In the genomic region with DNA sequence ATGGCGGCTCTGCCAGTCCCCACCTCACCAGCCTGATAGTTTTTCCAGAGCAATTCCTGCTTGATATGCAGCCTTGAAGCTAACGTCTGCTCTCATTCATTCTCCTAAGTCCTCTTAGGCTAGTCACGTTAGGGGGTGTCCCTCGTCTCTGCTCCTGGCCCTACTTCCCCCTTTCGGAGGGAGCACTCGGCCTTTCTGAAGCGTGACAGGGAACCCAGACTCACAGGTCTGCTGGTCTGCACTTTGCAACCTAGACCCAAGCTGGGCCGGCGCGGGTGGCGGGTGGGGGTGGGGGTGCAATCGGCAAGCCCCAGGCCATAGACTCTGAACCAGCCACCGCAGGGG, we compare ENCODE assay signal across 8 mouse cellular contexts. TPM values are rescaled to one million over a fixed set of nuclear protein-coding genes. Genes with fewer than 3 reads are reported as not detected.
DNase-seq lines count a peak whose midpoint lies in the region; ATAC-seq and TF ChIP-seq lines count a peak whose summit lies in the region.

No protein-coding gene starts in this region.

- H3K9me3 ChIP-seq in kidney, embryonic 16.5 days (ENCODE audit: low read length) = no peaks in the 10 kb centered on the region
- no peaks in the 10 kb centered on the region for H3K9me3 ChIP-seq in heart, embryonic 12.5 days (replicated peaks)
- H3K9me3 ChIP-seq in liver, embryonic 14.5 days (ENCODE audit: control insufficient read depth, low read length) = no peaks in the 10 kb centered on the region

- H3K9ac ChIP-seq in kidney, embryonic 16.5 days (replicated peaks; ENCODE audit: low read length) = peak overlapping the region; percentile 87
- peak overlapping the region; percentile 90 for H3K9ac ChIP-seq in heart, embryonic 12.5 days
- no peak overlapping the region; the same call in 1 of the 2 replicates for H3K9ac ChIP-seq in liver, embryonic 14.5 days (replicated peaks)

- H3K36me3 ChIP-seq in kidney, embryonic 16.5 days (ENCODE audit: insufficient read depth, low read length) = no peaks in the 10 kb centered on the region
- H3K36me3 ChIP-seq in heart, embryonic 12.5 days = no peaks in the 10 kb centered on the region
- H3K36me3 ChIP-seq in liver, embryonic 14.5 days (replicated peaks; ENCODE audit: control insufficient read depth, insufficient read depth, low read depth) = no peaks in the 10 kb centered on the region

- H3K4me2 ChIP-seq in kidney, embryonic 16.5 days (replicated peaks; ENCODE audit: low read depth, low read length) = peak overlapping the region; percentile 78
- peak overlapping the region; percentile 94 for H3K4me2 ChIP-seq in heart, embryonic 12.5 days
- peak overlapping the region; percentile 53 for H3K4me2 ChIP-seq in liver, embryonic 14.5 days (ENCODE audit: low read depth)

- H3K4me3 ChIP-seq in kidney, embryonic 16.5 days (ENCODE audit: low read length) = peak overlapping the region; percentile 80
- H3K4me3 ChIP-seq in heart, embryonic 12.5 days = peak overlapping the region; percentile 73
- H3K4me3 ChIP-seq in liver, embryonic 14.5 days (ENCODE audit: insufficient read depth in 1 of 2, low read depth in 2 of 2, low read length in 2 of 2) = peak overlapping the region; percentile 45 to 64

- peaks cover 35% of the 10 kb centered on the region for H3K4me1 ChIP-seq in kidney, embryonic 16.5 days (ENCODE audit: insufficient read depth, low read length)
- H3K4me1 ChIP-seq in heart, embryonic 12.5 days (replicated peaks) = peaks cover 38% of the 10 kb centered on the region
- H3K4me1 ChIP-seq in liver, embryonic 14.5 days (replicated peaks; ENCODE audit: control insufficient read depth in 2 of 2, insufficient read depth in 2 of 2, low read length in 1 of 2) = peaks cover 2 to 4% of the 10 kb centered on the region in 2 experiments; a peak in 1 of 4 replicates

- 0 out of 2 replicates have a peak, but pooled peaks have one; percentile 11 for ATAC-seq in kidney, embryonic 16.5 days (ENCODE audit: low FRiP score, low TSS enrichment)
- ATAC-seq in activated CD4-positive, CD25-positive, alpha-beta regulatory T cell, adult 4 months = peak; percentile 7
- ATAC-seq in heart, embryonic 12.5 days (ENCODE audit: insufficient number of reproducible peaks, low FRiP score) = 0 out of 2 replicates have a peak, but pooled peaks have one; percentile 30
- peak; percentile 42; the same call in 1 of the 2 replicates for ATAC-seq in liver, embryonic 14.5 days (ENCODE audit: insufficient read depth)
- ATAC-seq in cerebellum, adult (ENCODE audit: insufficient number of reproducible peaks, low FRiP score, low TSS enrichment) = no peak

- no peak for DNase-seq in kidney, postnatal 14 days
- DNase-seq in liver, embryonic 14.5 days (ENCODE audit: low read depth in 3 of 3, low spot score in 3 of 3) = no peak
- DNase-seq in natural killer cell, adult 2 months (ENCODE audit: low spot score in 2 of 2) = peak; percentile 51 to 80
- no peak for DNase-seq in gastrocnemius, postnatal 10 days

- TF ChIP-seq EP300 in liver, embryonic 14.5 days (IDR thresholded peaks at IDR 0.05; ENCODE audit: low read depth) = no peak

- no peak for TF ChIP-seq CTCF in liver, embryonic 14.5 days (IDR thresholded peaks at IDR 0.05; ENCODE audit: low read depth)

- H3K27me3 ChIP-seq in kidney, embryonic 16.5 days (ENCODE audit: insufficient read depth, low read length) = peaks cover 17% of the 10 kb centered on the region
- peaks cover 18% of the 10 kb centered on the region for H3K27me3 ChIP-seq in heart, embryonic 12.5 days (replicated peaks)
- H3K27me3 ChIP-seq in liver, embryonic 14.5 days (ENCODE audit: control insufficient read depth, insufficient read depth, low read length) = peaks cover 59% of the 10 kb centered on the region

- peak overlapping the region; percentile 90 for H3K27ac ChIP-seq in kidney, embryonic 16.5 days (ENCODE audit: low read length)
- peak overlapping the region; percentile 83 for H3K27ac ChIP-seq in heart, embryonic 12.5 days (ENCODE audit: poor library complexity, severe bottlenecking)
- H3K27ac ChIP-seq in liver, embryonic 14.5 days = no peak overlapping the region

- 2% methylated on average over 13 of the region's 13 CpGs for WGBS in kidney, embryonic 16.5 days
- 2% methylated on average over 13 of the region's 13 CpGs for WGBS in heart, embryonic 12.5 days
- under 1% methylated on average over 13 of the region's 13 CpGs for WGBS in liver, embryonic 14.5 days (ENCODE audit: insufficient replicate concordance)

RNA-seq across cellular contexts. Expression of gene Fli1, which starts 2.6 kb away (rescaled TPM):
- polyA plus RNA-seq in kidney, embryonic 16.5 days (2015; fragmentation: Nextera tagmentation; extraction: Ambion mirVana) = 29.4 and 30.3 TPM in 2 replicates
- 100 to 1,000 TPM; 114 to 122 TPM for polyA plus RNA-seq in activated CD4-positive, CD25-positive, alpha-beta regulatory T cell, adult 4 months (2017; shearing (Covaris generic))
- 20.1 and 20.2 TPM in 2 replicates for polyA plus RNA-seq in heart, embryonic 12.5 days (2016; fragmentation: Nextera tagmentation; extraction: Ambion mirVana)
- polyA plus RNA-seq in liver, embryonic 14.5 days (2012; rRNA removed) = 2.0 and 2.5 TPM in 2 replicates
- 6.2 and 6.9 TPM in 2 replicates for polyA plus RNA-seq in liver, embryonic 14.5 days (2014; fragmentation: Nextera tagmentation; extraction: Ambion mirVana)
- total RNA-seq in gastrocnemius, postnatal 10 days (2021) = 10 to 100 TPM; 17.2 to 19.9 TPM

Comparison
In these comparisons a context has a peak if more than half of its experiments do, and no peak if none do; other contexts are left out.
1. DNase-seq: peak in natural killer cell, adult 2 months (2 of 2); none in kidney, postnatal 14 days (single experiment), liver, embryonic 14.5 days (0 of 3) and gastrocnemius, postnatal 10 days (single experiment).
2. Peak in every context shown above with its lines, with median percentiles within 50 percentile points of each other: H3K4me2 ChIP-seq and H3K4me3 ChIP-seq.